Mouse (Mus musculus): Measurements from ENCODE around the gene Vangl1.

Gene Vangl1

GRCm38 (mm10) chr3:102198446-102198845 is 6.0 kb downstream of the Vangl1 start:
- no peak for DNase-seq (ENCODE audit: low spot score)

DNA sequence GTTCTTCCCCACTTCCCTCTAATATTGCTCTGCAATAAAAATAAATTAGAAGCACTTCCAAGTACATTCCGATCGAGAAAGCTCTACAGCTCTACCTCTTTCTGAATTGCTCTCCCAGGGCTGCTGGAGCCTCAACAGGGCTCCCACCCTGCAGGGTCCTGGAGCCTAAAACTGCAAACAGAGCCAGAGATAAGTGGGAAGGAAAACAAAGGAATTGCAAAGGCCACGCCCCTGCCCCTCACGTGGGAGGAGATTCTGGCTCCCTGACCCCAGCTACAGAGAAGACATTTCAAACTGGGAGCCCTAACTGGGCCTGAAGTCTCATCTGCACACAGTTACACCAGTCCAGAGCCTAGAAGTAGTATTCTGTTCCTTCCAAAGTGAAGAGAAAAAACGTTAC is 6.7 kb downstream of the Vangl1 start:
- no peak for DNase-seq (ENCODE audit: low spot score)

DNA sequence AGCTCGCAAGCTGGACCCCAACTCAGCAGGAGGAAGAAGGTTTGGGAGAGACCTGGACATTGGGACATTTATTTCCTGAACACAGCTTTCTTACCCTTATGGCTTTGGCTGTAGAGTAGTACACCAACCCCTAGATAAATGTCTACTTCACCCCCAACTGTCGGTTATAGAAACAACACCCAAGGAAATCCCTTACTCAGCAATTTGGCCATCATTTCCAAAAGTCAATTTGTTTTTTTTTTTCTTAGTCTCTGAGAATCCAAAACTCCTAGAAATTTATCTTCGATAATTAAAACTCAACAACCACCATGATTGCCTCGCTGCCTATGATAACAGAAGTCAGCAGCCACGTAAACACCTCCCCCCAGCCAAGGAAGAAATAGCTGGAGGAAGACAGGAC is 7.3 kb downstream of the Vangl1 start:
- DNase-seq (ENCODE audit: low spot score) = no peak

GRCm38 (mm10) chr3:102196166-102196565 is 8.3 kb downstream of the Vangl1 start:
- DNase-seq (ENCODE audit: low spot score) = no peak

- DNase-seq (ENCODE audit: low spot score) = no peak
Observed at GRCm38 (mm10) chr3:102195762-102196161, 8.7 kb downstream of the Vangl1 start.

- no peak for DNase-seq (ENCODE audit: low spot score)
Observed at GRCm38 (mm10) chr3:102194291-102195051, 10.0 kb downstream of the Vangl1 start.

DNA sequence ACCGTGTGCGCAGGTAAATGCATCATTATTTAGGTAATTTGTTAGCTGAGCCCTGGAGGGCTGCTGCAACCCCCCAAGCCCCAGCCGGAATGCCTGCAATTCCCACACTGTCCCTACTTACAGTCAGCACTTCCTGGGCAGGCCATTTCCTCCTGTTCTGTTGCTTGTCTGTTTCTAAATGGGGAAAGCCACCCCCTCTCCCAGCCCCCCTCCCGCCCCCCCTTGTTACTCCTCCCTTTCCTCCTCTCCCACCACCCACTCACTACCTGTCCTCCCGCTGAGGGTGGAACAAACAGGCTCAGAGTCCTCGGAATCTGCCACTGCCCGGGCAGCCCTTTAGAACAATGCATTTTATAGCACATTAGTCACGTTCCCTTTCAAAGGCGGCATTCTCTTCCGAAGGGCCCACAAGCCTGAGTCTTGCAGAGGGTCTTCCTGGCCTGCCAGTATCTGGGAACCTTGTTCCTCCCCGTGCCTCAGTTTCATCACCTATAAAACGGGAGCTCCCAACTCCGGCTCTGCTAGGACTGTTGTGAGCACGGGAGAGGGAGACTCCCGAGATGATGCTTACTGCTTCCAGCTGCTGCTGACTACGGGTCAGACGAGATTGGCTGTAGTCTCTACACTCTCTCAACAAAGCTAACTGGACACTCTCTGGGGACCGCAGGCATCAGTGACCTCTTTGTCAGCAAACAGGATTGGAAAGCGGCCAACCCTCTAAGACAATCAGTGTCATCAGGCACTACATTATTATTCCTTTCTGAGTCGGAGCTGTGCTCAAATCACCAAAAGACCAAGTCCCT is 10.8 kb downstream of the Vangl1 start:
- DNase-seq (ENCODE audit: low spot score) = no peak

DNA sequence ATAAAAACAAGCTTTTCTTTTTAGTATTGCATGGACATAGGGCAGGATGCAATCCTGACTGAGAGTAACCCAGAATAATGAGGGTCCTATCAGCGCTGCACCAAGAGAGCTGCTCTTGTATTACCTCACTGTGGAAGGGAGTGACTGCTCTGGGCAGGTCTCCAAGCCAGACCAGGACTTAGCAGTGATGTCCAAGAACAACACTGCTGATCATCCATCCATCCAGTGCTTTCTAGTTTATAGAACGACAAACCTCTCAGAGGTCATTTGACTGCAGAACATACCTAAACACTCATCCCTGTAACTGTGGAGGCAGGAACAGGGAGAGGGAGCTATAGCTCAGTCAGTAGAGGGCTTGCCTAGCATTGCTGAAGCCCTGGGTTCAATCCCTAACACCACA is 11.9 kb downstream of the Vangl1 start:
- no peak for DNase-seq (ENCODE audit: low spot score)

GRCm38 (mm10) chr3:102191575-102191974 is 12.9 kb downstream of the Vangl1 start:
- no peak for DNase-seq (ENCODE audit: low spot score)

DNA sequence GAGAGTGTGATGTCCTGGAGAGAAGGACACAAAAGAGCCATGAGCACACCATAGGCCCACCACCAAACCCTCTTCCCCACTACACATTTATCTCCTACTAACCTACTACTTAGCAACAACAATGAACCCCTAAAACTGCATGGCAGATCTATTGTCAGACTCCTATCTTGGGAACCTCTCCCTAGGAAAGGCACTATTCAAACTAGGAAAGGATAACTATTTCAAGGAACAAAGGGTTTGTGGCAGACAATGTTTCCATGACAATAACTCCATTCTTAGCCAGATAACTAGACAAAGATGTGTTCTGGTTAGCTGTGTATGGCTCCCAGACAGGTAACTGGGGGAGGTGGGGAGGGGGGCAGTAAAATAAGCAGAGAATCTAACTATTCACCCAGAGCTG is 13.9 kb downstream of the Vangl1 start:
- no peak for DNase-seq (ENCODE audit: low spot score)

DNA sequence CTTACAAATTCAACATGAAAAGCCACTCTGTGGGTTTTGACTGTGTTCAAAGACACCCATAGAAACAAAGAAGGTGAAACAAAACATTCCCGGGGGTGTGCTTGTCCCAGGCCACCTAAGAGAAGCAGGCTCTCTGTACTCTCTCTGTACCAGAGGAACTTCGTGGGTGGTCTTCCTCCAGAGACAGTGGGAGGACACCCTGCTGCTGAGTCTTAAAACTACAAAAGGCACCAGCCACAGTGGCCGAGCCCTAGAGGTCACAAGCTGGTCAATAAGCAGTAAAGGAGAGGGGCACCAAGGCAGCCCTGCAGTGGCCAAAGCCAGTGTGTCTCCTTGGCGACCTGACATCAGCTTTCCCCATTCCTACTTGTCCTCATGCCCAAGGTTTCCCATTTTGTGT is 14.5 kb downstream of the Vangl1 start:
- no peak for DNase-seq (ENCODE audit: low spot score)

DNA sequence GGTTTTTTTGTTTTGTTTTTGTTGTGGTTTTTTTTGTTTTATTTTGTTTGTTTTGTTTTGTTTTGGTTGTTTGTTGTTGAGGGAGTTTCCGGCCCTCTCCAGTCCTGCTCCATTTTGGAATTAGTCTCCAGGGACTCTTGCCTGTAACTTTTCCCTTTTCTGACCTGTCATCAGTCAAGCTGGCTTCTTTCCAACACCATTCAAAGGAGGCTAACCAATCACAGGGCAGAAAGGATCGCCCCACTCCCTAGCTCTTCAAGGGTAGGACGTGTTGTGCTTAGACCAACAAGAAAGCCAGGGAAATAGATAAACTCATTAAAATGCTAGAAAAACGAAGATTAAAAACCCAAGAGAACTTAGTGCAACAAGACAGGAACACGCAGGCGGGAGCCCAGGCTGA is 15.5 kb downstream of the Vangl1 start:
- no peak for DNase-seq (ENCODE audit: low spot score)

GRCm38 (mm10) chr3:102187401-102187800 is 17.1 kb downstream of the Vangl1 start:
- DNase-seq (ENCODE audit: low spot score) = no peak

- no peak for DNase-seq (ENCODE audit: low spot score)
Observed at GRCm38 (mm10) chr3:102184721-102185120, 19.8 kb downstream of the Vangl1 start.

DNA sequence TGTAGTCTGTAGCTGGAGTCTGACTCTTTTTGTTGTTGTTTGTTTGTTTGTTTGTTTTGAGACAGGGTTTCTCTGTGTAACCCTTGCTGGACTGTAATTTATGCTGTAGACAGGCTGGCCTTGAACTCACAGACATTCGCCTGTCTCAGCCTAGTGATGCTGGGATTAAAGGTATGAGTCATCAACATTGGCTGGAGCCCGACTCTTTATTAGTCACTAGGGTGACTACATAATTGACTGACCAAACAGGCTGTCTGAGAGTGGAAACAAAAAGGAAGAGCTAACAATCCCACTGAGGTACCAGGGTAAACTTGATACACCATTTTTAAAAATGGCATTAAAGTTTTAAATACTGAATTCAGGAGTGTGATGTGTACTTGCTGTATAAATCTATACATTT is 21.9 kb downstream of the Vangl1 start:
- no peak for DNase-seq (ENCODE audit: low spot score)

DNA sequence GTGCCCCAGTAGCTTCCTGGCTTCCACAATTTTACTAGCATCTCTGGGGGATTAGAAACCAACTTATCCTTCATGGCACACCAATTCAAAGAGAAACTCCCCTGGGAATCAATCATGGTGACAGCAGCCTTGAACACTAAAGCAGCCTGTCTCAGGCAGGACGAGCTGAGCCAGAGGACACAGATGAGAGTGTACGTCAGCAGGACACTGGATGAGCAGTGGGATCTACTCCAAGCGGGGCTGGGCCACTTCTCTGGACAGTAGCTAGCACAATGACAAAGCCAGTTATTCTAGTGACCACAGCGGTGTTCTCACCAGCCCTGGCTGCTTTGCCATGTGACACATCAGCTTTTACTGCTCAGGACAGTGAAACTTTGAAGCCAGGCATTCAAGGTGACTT is 23.3 kb downstream of the Vangl1 start:
- no peak for DNase-seq (ENCODE audit: low spot score)

DNA sequence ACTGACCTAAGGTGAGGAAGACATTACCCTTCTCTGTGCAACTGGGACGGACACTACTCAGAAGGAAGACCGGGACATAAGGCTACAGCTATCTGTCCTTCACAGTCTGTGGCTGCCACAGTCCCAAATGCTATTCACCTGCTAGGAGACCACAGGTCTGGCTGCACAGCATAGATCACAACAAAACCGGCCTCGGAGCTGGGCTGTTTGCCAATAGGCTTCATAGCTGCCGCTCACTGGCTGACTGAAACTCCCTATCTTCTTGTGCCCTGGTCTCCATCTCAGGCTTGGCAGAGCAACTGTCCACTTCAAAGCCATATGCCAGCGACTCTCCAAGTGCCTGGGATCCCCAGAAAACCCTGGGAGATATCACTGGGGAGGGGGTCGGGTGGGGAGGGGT is 23.7 kb downstream of the Vangl1 start:
- DNase-seq (ENCODE audit: low spot score) = no peak

DNA sequence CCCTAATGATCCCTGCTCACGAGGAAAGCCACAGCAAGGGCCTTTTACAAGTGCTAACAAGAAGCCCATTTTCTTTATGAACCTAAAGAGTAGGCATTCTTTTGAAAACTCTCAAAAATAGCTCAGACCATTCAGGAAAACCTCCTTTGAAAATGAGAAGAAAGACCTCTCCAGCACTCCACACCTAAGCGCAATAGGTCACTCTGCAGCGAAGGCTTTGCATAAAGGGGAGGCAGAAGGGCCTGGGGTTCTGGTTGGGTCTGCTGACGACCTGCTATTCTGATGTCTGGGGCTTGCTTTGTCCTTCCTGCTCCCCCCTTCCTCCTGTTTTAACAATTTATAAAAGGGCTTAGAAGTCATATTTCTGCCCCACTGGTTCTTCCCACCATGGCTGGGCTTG is 24.6 kb downstream of the Vangl1 start:
- no peak for DNase-seq (ENCODE audit: low spot score)

GRCm38 (mm10) chr3:102177837-102178615 is 26.5 kb downstream of the Vangl1 start:
- DNase-seq (ENCODE audit: low spot score) = no peak

GRCm38 (mm10) chr3:102176116-102176515 is 28.4 kb downstream of the Vangl1 start:
- no peak for DNase-seq (ENCODE audit: low spot score)

DNA sequence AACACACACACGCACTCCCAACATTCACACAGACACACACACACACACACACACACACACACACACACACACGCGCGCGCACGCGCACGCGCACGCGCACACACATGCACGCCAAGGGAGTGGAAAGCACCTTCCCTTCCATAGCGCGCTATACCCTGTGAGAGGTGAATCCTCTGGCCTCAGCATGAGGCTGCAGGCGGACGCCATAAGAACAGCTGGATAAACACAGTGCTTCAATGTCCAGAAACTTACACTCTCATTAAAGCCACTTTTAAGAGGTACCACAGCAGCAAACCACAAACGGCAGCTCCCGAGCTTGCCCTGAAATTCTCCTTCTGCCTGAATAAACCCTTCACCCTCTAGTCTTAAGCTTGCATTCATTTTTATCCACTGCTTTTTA is 28.8 kb downstream of the Vangl1 start:
- no peak for DNase-seq (ENCODE audit: low spot score)

- no peak for DNase-seq (ENCODE audit: low spot score)
Observed at GRCm38 (mm10) chr3:102174118-102174865, 30.2 kb downstream of the Vangl1 start.

Measured in layer of hippocampus, adult 9-10 months (tissue).